Mouse (Mus musculus) lung, adult 2 months (tissue): Measurements from ENCODE around the gene Lat2.

Source experiments
- CTCF ChIP-seq: fragments of 200-500 bp; IDR thresholded peaks from 2 replicates; pipeline ENCODE4 v1.5.1; 2011; ENCODE audit warnings: mild to moderate bottlenecking, low read length, control low read depth; ENCODE audit not compliant: insufficient read depth
- POLR2A ChIP-seq: fragments of 200-500 bp; IDR thresholded peaks from 2 replicates; pipeline ENCODE4 v1.6.1; 2011; ENCODE audit warnings: low read depth, mild to moderate bottlenecking, control low read depth, low read length, borderline replicate concordance; ENCODE audit errors: extremely low read depth

GRCm38 (mm10) chr5:134646461-134646860, 31.6 kb upstream of the Lat2 start:
- TF ChIP-seq POLR2A (no peak), CTCF (no peak)
